Mouse (Mus musculus) bone marrow macrophage, adult 2 months (primary cell): ENCODE measurements around the gene Zfp217.

Experiments used
- CTCF ChIP-seq: IDR thresholded peaks from 2 replicates; pipeline ENCODE4 v1.5.1; 2012; ENCODE audit warnings: low read depth, mild to moderate bottlenecking, low read length, moderate library complexity
- POLR2A ChIP-seq: IDR thresholded peaks from 2 replicates; pipeline ENCODE4 v1.6.1; 2012; ENCODE audit warnings: mild to moderate bottlenecking, low read depth, low read length, borderline replicate concordance

GRCm38 (mm10) chr2:170094220-170094619 lies 53.7 kb downstream of the Zfp217 start:
- TF ChIP-seq POLR2A (no peak), CTCF (no peak)
